Mouse (Mus musculus): ENCODE data around the gene Olfr1002.

DNA sequence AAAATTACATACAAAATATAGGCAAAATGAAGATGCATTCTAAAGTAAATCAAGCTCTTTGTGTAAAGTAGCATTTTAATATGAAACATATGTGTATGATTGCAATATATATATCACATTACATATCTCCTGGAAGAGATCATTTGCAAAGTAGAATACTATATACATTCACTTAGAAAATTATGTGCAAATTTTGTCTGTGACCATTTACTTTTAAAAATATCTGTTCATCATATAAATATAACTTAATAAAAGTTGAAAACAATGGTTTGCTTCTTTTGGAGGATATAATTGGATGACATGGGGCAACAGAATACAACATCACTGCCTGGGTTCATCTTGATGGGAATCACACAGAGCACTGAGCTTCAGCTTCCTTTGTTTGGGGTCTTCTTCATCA lies 38.6 kb upstream of the Olfr1002 start, which contains the start of gene Olfr1008:
- TF ChIP-seq POLR2A (IDR thresholded peaks at IDR 0.05; ENCODE audit: low read depth, low read length), result no peak
- TF ChIP-seq CTCF (IDR thresholded peaks at IDR 0.05; ENCODE audit: extremely low read depth, insufficient read depth, insufficient read length, insufficient replicate concordance), result no peak
